Mouse (Mus musculus) lung, adult 2 months (tissue): Measurements from ENCODE around the gene Arhgdia.
"Not testable (repeated sequence)": the region's sequence is repeated elsewhere in the genome, so short reads cannot be mapped to it uniquely, and the experiment has no call there.

Experiments used
- CTCF ChIP-seq: fragments of 200-500 bp; IDR thresholded peaks from 2 replicates; pipeline ENCODE4 v1.5.1; 2011; ENCODE audit warnings: mild to moderate bottlenecking, low read length, control low read depth; ENCODE audit not compliant: insufficient read depth
- POLR2A ChIP-seq: fragments of 200-500 bp; IDR thresholded peaks from 2 replicates; pipeline ENCODE4 v1.6.1; 2011; ENCODE audit warnings: low read depth, mild to moderate bottlenecking, control low read depth, low read length, borderline replicate concordance; ENCODE audit errors: extremely low read depth

DNA sequence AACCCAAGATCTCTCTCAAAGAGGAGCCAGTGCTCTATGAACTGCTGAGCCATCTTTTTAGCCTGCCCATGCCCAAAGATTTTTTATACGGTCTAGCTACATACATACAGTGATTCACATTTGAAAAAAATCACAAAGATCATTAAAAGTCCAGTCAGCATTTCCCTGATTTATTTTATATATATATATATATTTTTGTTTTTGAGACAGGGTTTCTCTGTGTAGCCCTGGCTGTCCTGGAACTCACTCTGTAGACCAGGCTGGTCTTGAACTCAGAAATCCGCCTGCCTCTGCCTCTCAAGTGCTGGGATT, 1.5 kb upstream of the Arhgdia start:
- TF ChIP-seq CTCF, POLR2A: not testable (repeated sequence)
